Mouse (Mus musculus) kidney, postnatal 36 days (tissue): ENCODE data around the gene Myocd.

Experiments
- DNase-seq, 2 experiments: peaks; one replicate each; pipeline ENCODE4 v3.0.0; 2021 to 2022; ENCODE audit warnings: mixed read lengths in 2 of 2

Gene Myocd

DNA sequence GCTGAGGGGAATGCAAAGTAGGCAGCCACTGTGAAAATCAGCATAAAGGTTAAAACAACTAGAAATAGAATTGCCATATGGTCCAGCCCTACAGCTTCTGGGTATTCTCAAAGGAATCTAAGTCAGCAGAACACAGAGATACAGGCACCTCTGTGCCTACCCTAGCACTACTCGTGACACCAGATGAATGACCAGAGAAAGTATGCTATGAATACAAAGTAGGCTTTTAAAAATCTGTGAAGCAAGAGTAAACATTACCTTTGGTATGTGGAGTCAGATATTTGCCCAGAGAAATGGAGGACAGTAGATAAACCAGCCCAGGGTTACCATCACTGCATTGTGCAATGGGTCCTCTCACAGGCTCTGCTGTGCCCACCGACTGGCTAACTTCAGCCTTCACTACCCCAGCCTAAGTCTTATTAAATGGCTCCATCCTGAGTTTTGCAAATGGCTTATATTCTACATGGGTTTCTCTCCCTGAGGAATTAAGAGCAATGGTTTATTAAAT, 132.6 kb downstream of the Myocd start:
- DNase-seq = no peak

GRCm38 (mm10) chr11:65135251-65135739, 134.5 kb downstream of the Myocd start:
- no peak for DNase-seq

DNA sequence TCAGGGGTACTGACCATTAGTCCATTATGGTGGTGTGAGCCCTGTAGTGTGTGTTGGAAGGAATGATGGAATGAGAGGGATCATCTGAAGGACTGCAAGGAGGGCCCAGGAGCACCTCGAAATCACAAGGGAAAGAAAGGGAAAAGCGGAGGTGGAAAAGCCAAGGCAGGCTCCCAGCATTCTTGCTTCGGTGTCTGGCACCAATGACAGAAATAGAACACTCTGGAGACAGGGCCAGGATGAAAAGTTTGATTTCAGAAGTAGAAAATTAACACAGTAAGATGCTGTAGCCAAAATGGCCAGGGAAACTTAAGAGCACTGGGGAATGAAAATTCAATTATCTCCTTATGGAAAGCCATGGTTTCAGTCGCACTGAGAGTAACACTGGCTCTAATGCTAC, 136.1 kb downstream of the Myocd start:
- no peak for DNase-seq

DNA sequence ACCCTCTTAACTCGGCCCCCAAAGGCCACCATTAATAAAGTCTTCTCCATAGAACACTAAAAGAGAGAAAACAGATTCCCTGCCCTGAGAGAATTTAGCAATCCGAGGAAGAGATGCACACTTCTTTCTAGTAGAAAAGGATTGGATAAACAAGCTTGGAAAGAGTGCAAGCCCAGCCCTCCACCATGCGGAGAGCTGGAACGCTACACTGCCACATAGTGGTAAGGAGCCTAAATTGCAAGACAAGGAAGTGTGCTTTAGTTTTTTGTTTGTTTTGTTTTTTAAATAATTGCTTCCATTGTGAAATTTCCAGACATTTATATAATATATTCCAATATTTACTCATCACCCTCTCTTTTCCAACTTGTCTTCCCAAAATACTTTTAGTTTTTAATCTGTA, 140.7 kb downstream of the Myocd start:
- no peak for DNase-seq

DNA sequence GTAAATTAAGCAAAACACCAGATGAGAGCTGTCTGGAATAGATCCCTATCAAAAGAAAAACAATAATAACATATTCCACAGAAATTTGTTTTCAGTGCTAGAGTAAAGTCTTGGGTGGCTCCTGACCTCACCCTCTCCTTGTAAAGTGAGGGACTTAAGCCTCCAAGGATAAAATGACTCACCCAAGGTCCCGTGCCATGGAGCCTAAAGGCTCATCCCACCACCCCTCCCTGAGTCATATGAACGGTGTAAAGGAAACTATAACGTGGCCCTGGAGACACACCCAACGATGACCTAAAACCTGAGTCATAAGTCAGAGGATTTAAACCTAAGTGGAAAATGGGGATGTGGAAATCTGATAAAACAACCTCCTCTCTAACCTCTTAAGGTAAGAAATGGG, 141.1 kb downstream of the Myocd start:
- DNase-seq = no peak

DNA sequence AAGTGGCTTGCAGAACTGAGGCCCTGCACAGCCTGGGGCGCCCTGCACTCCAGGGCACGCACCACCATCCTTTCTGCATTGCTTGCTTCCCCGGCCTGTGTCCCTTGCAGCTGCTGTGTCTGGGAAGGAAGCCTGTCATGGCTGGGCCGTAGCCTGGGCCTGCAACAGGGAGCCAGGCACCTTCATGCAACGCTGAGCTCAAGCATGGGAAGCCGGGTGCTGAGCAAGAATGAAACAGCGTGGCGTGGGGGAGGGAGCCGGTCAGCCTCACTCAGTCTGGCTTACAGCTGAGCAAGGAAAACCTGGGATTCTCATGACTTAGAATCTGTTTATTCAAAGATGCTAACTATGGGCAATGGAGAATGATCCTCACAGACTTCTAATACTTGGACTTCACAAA, 143.2 kb downstream of the Myocd start:
- DNase-seq = peak; percentile 61 to 76
